Mouse (Mus musculus): ENCODE results near the gene Zbed3.
"Not testable (repeated sequence)": the region's sequence is repeated elsewhere in the genome, so short reads cannot be mapped to it uniquely, and the experiment has no call there.

Gene Zbed3

GRCm38 (mm10) chr13:95332086-95332899 lies 8.9 kb downstream of the Zbed3 start:
- no peak for DNase-seq

- peak; percentile 82 to 83 for DNase-seq
Measured at GRCm38 (mm10) chr13:95336122-95336677, 12.8 kb downstream of the Zbed3 start.

DNA sequence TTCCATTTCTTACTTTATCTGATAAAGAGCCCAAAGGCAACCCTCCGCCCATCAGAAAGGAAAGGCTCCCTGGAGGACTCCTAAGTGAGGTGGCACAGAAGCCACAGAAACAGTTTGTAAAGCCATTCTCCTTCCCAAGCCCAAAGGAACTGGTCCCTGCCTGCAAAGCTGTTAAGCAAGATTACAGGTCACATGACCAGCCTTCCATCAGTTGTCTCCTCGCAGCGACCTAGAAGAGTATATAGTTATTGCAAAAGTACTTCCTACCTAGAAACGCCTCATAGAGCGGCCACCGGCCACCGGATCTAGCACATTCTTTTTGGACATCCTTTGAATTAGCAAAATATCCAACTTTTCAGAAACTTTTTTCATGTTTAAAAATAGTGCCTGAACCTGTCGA lies 20.1 kb downstream of the Zbed3 start:
- no peak for DNase-seq

DNA sequence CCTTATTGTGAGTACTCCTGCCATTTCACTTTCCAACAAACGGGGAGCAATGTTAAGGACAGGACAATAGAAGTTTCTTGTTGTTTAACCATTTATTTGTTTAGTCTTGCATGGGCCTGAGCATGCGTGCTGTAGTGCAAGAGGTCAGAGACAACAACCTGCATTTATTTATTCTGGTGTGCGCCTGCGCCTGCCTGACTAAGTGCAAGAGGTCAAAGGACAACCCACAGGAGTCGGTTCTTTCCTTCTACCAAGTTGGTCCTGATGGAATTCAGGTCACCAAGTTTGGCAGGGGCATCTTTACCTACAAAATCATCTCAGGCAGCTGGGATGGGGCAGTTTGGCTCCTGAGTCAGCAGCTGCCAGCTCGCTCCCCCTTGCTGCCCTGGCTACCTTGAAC lies 22.5 kb downstream of the Zbed3 start:
- no peak for DNase-seq

DNA sequence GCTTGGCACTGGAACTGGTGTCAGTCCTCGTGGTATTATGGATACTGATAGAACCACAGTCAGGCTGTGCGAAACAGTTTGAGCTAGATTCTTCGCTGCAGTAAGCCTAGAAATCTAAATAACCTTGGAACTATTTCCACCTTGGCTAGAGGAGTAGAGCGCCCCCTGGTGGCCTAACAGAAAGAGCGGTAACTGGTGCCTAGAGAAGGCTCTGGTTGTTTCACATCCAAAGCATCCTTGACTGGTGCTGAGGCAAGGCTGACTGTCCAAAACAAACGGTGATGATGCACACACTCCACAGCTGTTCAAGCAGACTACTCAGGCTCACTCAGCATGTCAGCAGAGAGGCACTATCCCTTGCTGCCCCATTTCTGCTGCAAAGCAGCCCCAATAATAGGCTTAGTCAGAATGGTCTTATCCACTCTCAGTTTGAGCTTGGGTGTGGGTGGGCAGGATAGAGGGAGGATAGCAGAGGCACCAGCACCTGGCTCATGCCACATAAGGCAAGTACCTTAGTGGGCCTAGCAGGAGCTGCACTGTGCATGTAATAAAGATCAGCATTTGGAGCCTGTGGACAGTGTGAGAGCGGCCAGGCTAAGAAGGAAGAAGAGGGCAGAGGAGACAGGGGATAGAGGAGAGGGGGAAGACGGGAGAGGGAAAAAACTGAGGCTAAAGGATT lies 23.7 kb downstream of the Zbed3 start:
- peak; percentile 78 to 88 for DNase-seq

GRCm38 (mm10) chr13:95348476-95348875 lies 25.1 kb downstream of the Zbed3 start:
- DNase-seq = peak; percentile 32 to 54

DNA sequence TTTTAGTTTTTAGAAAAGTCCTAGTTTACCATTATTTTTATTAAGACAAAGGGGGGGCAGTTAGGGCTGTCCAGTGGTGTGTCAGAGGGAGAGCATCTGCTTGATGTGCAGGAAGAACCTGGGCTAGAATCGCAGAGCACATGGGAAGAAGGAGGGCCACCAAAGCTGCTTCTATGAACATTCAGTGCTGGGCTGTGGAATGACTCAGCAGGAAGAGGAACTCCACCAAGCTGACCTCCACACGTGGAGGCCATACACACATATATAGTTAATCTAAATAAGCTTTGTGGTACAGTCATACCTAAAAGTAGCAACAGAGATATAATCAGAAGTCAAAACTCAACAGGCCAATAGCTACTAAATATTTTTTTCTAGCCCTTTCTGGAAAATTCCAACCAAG lies 34.8 kb downstream of the Zbed3 start:
- DNase-seq = no peak

DNA sequence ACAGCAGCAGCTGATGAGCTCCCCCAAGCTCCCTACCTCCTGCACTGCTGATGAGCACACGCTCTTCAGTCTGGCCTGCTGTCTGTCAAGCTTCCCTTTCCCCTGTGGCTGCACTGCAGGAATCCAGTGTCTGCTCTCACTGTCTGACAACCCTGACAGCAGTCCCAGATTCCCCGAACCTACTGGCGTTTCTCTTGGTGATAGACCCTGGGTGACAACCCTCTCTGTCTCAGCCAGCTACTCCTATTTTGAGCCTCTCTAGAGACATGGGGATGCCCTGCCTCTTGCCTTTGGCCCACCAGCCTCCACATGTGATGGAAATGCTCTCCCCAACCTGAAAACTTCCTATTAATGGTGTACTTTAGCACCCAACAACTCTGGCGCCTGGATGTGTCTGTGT lies 40.0 kb downstream of the Zbed3 start:
- DNase-seq = no peak

DNA sequence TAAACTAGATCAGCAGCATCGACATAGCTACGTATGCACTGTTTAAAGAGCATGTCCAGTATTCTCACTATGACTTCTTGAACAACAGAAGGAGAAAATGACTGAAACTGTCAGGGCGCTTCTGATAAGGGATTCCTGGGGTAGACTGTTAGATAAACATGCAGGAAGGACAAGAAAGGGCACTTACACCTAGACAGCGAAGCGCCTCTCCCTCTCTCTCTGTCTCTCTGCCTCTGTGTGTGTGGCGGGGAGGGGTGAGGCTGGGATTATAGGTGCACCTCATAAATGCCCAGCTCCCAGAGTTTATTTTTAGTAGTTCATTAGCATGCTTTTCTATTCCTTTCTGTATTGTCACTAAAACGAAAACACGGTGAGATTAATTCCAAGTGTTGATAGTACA lies 42.9 kb downstream of the Zbed3 start:
- DNase-seq = no peak

DNA sequence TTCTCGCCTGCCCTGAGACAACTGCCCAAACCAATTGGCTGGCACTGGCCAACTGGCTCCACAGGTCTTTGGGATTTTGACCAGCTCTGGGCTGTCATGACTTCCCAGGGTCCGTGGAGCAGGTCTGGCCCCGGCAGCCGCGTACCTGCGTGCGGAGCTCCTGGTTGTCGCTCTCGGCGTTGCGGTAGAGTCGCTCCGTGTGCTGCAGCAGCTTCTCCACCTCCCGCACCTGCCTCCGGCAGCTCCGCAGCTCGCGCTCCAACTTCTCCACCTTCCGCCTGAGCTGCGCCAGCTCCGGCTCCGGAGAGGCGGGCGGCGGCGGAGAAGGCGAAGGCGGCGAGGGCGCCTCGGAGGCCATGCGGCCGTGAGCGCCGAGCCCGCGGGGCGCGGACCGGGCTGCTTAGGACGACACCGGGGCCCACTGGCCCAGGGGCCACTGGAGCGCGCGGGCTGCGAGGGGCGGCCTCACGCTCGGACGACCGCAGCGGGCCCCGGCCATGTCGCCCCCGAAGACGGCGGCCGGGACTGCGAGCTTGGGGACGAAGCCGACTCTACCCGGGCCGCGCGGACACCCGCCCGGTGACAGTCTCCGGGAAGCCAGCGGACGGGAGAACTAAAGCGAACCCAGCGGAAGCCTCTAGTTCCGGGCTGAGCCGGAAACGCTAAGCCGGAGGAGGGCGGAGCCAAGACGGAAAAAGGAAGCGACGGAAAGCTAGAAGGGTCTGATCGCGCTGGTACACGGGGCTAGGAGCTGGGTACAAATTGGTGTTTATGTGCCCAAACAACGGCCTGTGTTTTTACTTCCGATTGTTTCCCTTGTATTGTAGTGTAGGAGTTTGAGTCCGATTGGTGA lies 51.5 kb downstream of the Zbed3 start, which contains the start of gene Aggf1:
TSS of gene Aggf1 (minus strand) at position 652 of the 853 bp plus-strand sequence.
- DNase-seq = peak; percentile 95

DNA sequence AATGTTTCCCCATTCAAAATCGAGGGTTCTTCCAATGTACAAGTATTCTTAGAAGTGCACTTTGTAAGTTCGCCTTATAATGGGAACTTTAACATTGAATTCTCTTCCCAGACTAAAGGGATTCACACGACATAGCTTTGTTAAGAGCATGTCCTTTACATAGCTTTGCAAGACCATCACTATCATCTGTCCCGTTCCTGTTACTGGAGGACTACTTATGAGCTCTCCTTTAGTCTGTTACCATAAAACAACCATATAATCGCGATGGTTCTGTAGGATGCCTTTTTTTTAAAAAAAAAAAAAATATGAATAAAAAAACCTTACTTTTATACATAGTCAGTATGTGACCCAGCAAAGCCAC lies 52.1 kb downstream of the Zbed3 start:
- DNase-seq = no peak

DNA sequence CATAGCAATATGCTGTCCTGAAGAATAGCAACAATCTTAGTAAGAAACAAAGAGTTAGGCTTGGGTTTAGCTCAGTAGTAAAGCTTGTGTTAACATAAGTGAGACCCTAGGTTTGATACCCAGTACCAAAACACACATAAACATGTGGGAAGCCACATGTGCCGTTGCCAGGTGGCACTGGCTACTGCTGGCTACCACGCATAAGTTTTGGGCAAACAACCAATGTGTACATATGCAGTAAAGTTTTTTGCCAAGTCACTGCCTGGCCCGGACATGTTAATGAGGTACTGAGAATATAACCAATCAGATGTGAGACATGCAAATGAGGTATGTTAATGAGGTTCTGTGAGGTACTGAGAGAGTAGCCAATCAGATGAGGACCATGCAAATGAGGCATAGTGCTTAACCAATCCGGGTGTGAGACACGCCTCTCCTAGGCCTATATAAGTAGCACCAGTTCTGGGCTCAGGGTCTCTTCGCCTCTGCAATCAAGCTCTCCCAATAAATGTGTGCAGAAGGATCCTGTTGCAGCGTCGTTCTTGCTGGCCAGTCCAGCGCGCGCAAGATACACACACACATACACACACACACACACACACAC lies 53.4 kb downstream of the Zbed3 start:
- DNase-seq = not testable (repeated sequence)

DNA sequence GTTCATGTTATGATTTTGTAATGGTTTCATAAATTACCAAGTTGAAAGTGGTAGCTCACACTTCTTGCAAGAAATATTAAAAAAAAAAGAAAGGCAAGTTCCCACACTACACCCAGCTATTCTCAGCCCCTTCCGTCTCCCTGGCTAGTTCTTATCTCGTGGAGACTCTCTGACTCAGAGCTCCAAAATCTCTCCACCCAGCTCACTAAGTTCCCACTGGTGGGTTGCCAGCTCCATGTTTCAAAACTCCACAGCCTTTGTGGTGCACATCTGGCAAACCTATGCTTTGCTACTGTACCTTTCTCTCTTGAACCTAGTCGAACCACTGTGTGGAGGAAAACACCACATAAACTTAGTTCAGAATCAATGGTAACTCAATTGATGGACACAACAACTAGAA lies 55.3 kb downstream of the Zbed3 start:
- DNase-seq = no peak

DNA sequence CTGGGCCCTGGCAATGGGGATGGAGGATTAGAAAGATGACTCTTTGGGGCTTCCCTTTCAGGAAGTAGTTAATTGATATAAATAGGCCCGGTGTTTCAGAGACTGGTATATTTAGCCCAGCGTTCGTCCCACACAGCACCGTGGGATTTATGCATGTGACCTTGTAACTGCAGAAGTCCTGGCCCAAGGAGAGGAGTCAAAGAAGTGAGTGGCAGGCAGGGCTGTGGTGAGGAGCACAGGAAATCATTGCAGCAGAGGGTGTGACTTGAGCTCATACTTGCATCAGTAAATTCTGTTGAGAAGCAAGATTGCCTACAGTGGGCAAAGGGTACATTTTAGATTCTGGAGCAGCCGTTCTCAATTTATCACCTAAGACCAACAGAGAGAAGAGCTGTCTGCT lies 59.0 kb downstream of the Zbed3 start:
- no peak for DNase-seq
